Mouse (Mus musculus): ENCODE measurements around the gene Ddx17. TPM values are rescaled to one million over a fixed set of nuclear protein-coding genes. Genes with fewer than 3 reads are reported as not detected.

The Ddx17 gene
- polyA plus RNA-seq, 1 experiment: 332 TPM

GRCm38 (mm10) chr15:79525564-79525963 is 21.0 kb downstream of the Ddx17 start:
- no peaks in the 10 kb centered on the region; the same call in none of the 2 replicates for H3K4me1 ChIP-seq (ENCODE audit: control insufficient read depth, insufficient read depth, low read length)
- H3K4me3 ChIP-seq (ENCODE audit: insufficient read depth, low read length): no peak overlapping the region
- TF ChIP-seq CTCF (IDR thresholded peaks at IDR 0.05; ENCODE audit: borderline replicate concordance, insufficient read depth, low read length) (no peak), POLR2A (IDR thresholded peaks at IDR 0.05; ENCODE audit: low read depth, low read length) (peak; percentile 9; the same call in 1 of the 2 replicates)
- H3K27ac ChIP-seq (ENCODE audit: insufficient read depth, low read length): no peak overlapping the region

GRCm38 (mm10) chr15:79519400-79520220 is 26.9 kb downstream of the Ddx17 start:
- no peak overlapping the region for H3K4me3 ChIP-seq (ENCODE audit: insufficient read depth, low read length)
- 0 out of 2 replicates have a peak, but pooled peaks cover 2% of the 10 kb centered on the region for H3K4me1 ChIP-seq (ENCODE audit: control insufficient read depth, insufficient read depth, low read length)
- no peak overlapping the region for H3K27ac ChIP-seq (ENCODE audit: insufficient read depth, low read length)
- TF ChIP-seq POLR2A (IDR thresholded peaks at IDR 0.05; ENCODE audit: low read depth, low read length) (no peak), CTCF (IDR thresholded peaks at IDR 0.05; ENCODE audit: borderline replicate concordance, insufficient read depth, low read length) (no peak)

GRCm38 (mm10) chr15:79518571-79518970 is 28.0 kb downstream of the Ddx17 start:
- H3K27ac ChIP-seq (ENCODE audit: insufficient read depth, low read length): no peak overlapping the region
- peak overlapping the region; percentile 21 for H3K4me3 ChIP-seq (ENCODE audit: insufficient read depth, low read length)
- H3K4me1 ChIP-seq (ENCODE audit: control insufficient read depth, insufficient read depth, low read length): 0 out of 2 replicates have a peak, but pooled peaks cover 2% of the 10 kb centered on the region
- no peak for TF ChIP-seq POLR2A (IDR thresholded peaks at IDR 0.05; ENCODE audit: low read depth, low read length)
- TF ChIP-seq CTCF (IDR thresholded peaks at IDR 0.05; ENCODE audit: borderline replicate concordance, insufficient read depth, low read length): no peak

GRCm38 (mm10) chr15:79517710-79518109 is 28.8 kb downstream of the Ddx17 start:
- Histone ChIP-seq H3K27ac (ENCODE audit: insufficient read depth, low read length) (no peak overlapping the region), H3K4me3 (ENCODE audit: insufficient read depth, low read length) (peak overlapping the region; percentile 81), H3K4me1 (ENCODE audit: control insufficient read depth, insufficient read depth, low read length) (0 out of 2 replicates have a peak, but pooled peaks cover 2% of the 10 kb centered on the region)
- TF ChIP-seq POLR2A (IDR thresholded peaks at IDR 0.05; ENCODE audit: low read depth, low read length): no peak
- TF ChIP-seq CTCF (IDR thresholded peaks at IDR 0.05; ENCODE audit: borderline replicate concordance, insufficient read depth, low read length): no peak

- Histone ChIP-seq H3K4me3 (ENCODE audit: insufficient read depth, low read length) (peak within 1 kb of the TSS; percentile 81), H3K27ac (ENCODE audit: insufficient read depth, low read length) (peak within 1 kb of the TSS; percentile 63), H3K4me1 (ENCODE audit: control insufficient read depth, insufficient read depth, low read length) (0 out of 2 replicates have a peak, but pooled peaks cover 2% of the 10 kb centered on the region)
- TF ChIP-seq CTCF (IDR thresholded peaks at IDR 0.05; ENCODE audit: borderline replicate concordance, insufficient read depth, low read length): no peak
- peak; percentile 95 for TF ChIP-seq POLR2A (IDR thresholded peaks at IDR 0.05; ENCODE audit: low read depth, low read length)
Observed at GRCm38 (mm10) chr15:79516171-79517096, 30.1 kb downstream of the Ddx17 start, which contains the start of gene Kdelr3. Kdelr3 (plus strand) TSS chr15:79516411.

GRCm38 (mm10) chr15:79513940-79514339 is 32.6 kb downstream of the Ddx17 start:
- no peaks in the 10 kb centered on the region for H3K4me1 ChIP-seq (ENCODE audit: control insufficient read depth, insufficient read depth, low read length)

GRCm38 (mm10) chr15:79511553-79512320 is 34.8 kb downstream of the Ddx17 start:
- no peak for TF ChIP-seq CTCF (IDR thresholded peaks at IDR 0.05; ENCODE audit: borderline replicate concordance, insufficient read depth, low read length)
- no peak for TF ChIP-seq POLR2A (IDR thresholded peaks at IDR 0.05; ENCODE audit: low read depth, low read length)
- Histone ChIP-seq H3K27ac (ENCODE audit: insufficient read depth, low read length) (no peak overlapping the region), H3K4me3 (ENCODE audit: insufficient read depth, low read length) (peak overlapping the region; percentile 42), H3K4me1 (ENCODE audit: control insufficient read depth, insufficient read depth, low read length) (no peaks in the 10 kb centered on the region)

More at GRCm38 (mm10) chr15:79513940-79514339, 32.6 kb downstream of the Ddx17 start:
- Histone ChIP-seq H3K27ac (ENCODE audit: insufficient read depth, low read length) (no peak overlapping the region), H3K4me3 (ENCODE audit: insufficient read depth, low read length) (no peak overlapping the region)
- TF ChIP-seq CTCF (IDR thresholded peaks at IDR 0.05; ENCODE audit: borderline replicate concordance, insufficient read depth, low read length) (no peak), POLR2A (IDR thresholded peaks at IDR 0.05; ENCODE audit: low read depth, low read length) (no peak)

- H3K4me1 ChIP-seq (ENCODE audit: control insufficient read depth, insufficient read depth, low read length): no peaks in the 10 kb centered on the region; the same call in 1 of the 2 replicates
- H3K4me3 ChIP-seq (ENCODE audit: insufficient read depth, low read length): no peak overlapping the region
- no peak overlapping the region for H3K27ac ChIP-seq (ENCODE audit: insufficient read depth, low read length)
- TF ChIP-seq CTCF (IDR thresholded peaks at IDR 0.05; ENCODE audit: borderline replicate concordance, insufficient read depth, low read length): no peak
- no peak for TF ChIP-seq POLR2A (IDR thresholded peaks at IDR 0.05; ENCODE audit: low read depth, low read length)
Observed at GRCm38 (mm10) chr15:79510425-79510824, 36.1 kb downstream of the Ddx17 start.

GRCm38 (mm10) chr15:79509998-79510397 is 36.5 kb downstream of the Ddx17 start:
- no peak overlapping the region for H3K4me3 ChIP-seq (ENCODE audit: insufficient read depth, low read length)
- H3K4me1 ChIP-seq (ENCODE audit: control insufficient read depth, insufficient read depth, low read length): no peaks in the 10 kb centered on the region; the same call in 1 of the 2 replicates
- no peak overlapping the region for H3K27ac ChIP-seq (ENCODE audit: insufficient read depth, low read length)
- no peak for TF ChIP-seq POLR2A (IDR thresholded peaks at IDR 0.05; ENCODE audit: low read depth, low read length)
- TF ChIP-seq CTCF (IDR thresholded peaks at IDR 0.05; ENCODE audit: borderline replicate concordance, insufficient read depth, low read length): no peak
